Mouse (Mus musculus) thymus, adult 2 months (tissue): ENCODE results near the gene Gm853.

Experiments used
- CTCF ChIP-seq: fragments of 200-500 bp; IDR thresholded peaks from 2 replicates; pipeline ENCODE4 v1.5.1; 2012; ENCODE audit warnings: mild to moderate bottlenecking, control low read depth, low read length, moderate library complexity, borderline replicate concordance; ENCODE audit not compliant: control insufficient read depth, poor library complexity, insufficient read depth; ENCODE audit errors: extremely low read depth
- POLR2A ChIP-seq: fragments of 200-500 bp; IDR thresholded peaks from 2 replicates; pipeline ENCODE4 v1.6.1; 2012; ENCODE audit warnings: mild to moderate bottlenecking, low read length, control low read depth, moderate library complexity; ENCODE audit not compliant: control insufficient read depth, poor library complexity, insufficient read depth; ENCODE audit errors: extremely low read depth

- TF ChIP-seq CTCF: peak; percentile 86
- TF ChIP-seq POLR2A: 0 out of 2 replicates have a peak, but pooled peaks have one; percentile 24
These were observed 33.3 kb downstream of the Gm853 start for GRCm38 (mm10) chr4:130188806-130189297.
